Mouse (Mus musculus): ENCODE measurements at regions not wholly inside any gene's neighbourhood (a gene's known extent, or its start where the extent isn't known, plus 50 kb on each side); places are given as distances from the start of the nearest gene placed in this dataset.

- TF ChIP-seq NELFE (IDR thresholded peaks at IDR 0.05; ENCODE audit: low read depth, low read length) (no peak), POLR2A (IDR thresholded peaks at IDR 0.05; ENCODE audit: control insufficient read depth in 1 of 2, insufficient read depth in 1 of 2, low read depth in 1 of 2, low read length in 2 of 2, poor library complexity in 1 of 2) (no peak), KAT2A (conservative IDR thresholded peaks at IDR 0.05; ENCODE audit: low read depth, low read length) (no peak), CTCF (IDR thresholded peaks at IDR 0.05 in 2 of 3, conservative IDR thresholded peaks at IDR 0.05 in 1 of 3; ENCODE audit: control insufficient read depth in 1 of 3, insufficient read depth in 1 of 3, low read depth in 2 of 3, low read length in 3 of 3, poor library complexity in 1 of 3, severe bottlenecking in 1 of 3) (no peak), SIN3A (IDR thresholded peaks at IDR 0.05; ENCODE audit: low read length) (no peak), ZMIZ1 (IDR thresholded peaks at IDR 0.05; ENCODE audit: low read depth, low read length) (no peak), MAX (IDR thresholded peaks at IDR 0.05; ENCODE audit: low read length) (no peak), EP300 (IDR thresholded peaks at IDR 0.05; ENCODE audit: low read depth in 1 of 2, low read length in 2 of 2) (no peak), E2F4 (IDR thresholded peaks at IDR 0.05; ENCODE audit: borderline replicate concordance, low read depth, low read length) (no peak), SMC3 (IDR thresholded peaks at IDR 0.05; ENCODE audit: low read depth, low read length) (no peak), JUND (IDR thresholded peaks at IDR 0.05; ENCODE audit: low read depth, low read length) (no peak), POLR2AphosphoS5 (IDR thresholded peaks at IDR 0.05; ENCODE audit: borderline replicate concordance, low read depth, low read length) (no peak), ELF1 (IDR thresholded peaks at IDR 0.05; ENCODE audit: low read depth, low read length) (no peak)
Measured at GRCm38 (mm10) chr9:52240585-52241320, 72.4 kb upstream of the Zc3h12c start.
